Mouse (Mus musculus) CD8-positive naive resting alpha-beta T cell, adult 57 days (primary cell): ENCODE data around the gene Sgms1. TPM values are rescaled to one million over a fixed set of nuclear protein-coding genes. Genes with fewer than 3 reads are reported as not detected.

Experiments
- total RNA-seq: library from RNA; stranded (reverse); gene quantifications from one replicate; pipeline ENCODE4 v1.2.4, GENCODE M21; 2023

The Sgms1 gene
- 105 TPM for total RNA-seq

GRCm38 (mm10) chr19:32389001-32389871 is at the start of gene Sgms1:
Sgms1 (minus strand) TSS chr19:32389714.

GRCm38 (mm10) chr19:32107771-32108306 is 281.7 kb downstream of the Sgms1 start, which contains the start of gene Asah2:
Asah2 (minus strand) TSS chr19:32108211.

Other genes starting within 250 kb of the Sgms1 start
- gene Rpl9-ps6, start 76.9 kb upstream of the Sgms1 start, total RNA-seq, result 121 TPM
- gene Minpp1, start 96.1 kb upstream of the Sgms1 start, total RNA-seq, result 28.1 TPM
- 0.34 TPM for gene Papss2, start 206.1 kb upstream of the Sgms1 start, total RNA-seq